Mouse (Mus musculus): ENCODE results near the gene Prkra.

- TF ChIP-seq CTCF (IDR thresholded peaks at IDR 0.05; ENCODE audit: low read depth) (no peak), EP300 (IDR thresholded peaks at IDR 0.05; ENCODE audit: low read depth) (no peak)
Measured at GRCm38 (mm10) chr2:76647441-76647869, 360 bp downstream of the Prkra start.
